Mouse (Mus musculus): ENCODE measurements around the gene Bcap31. TPM values are rescaled to one million over a fixed set of nuclear protein-coding genes. Genes with fewer than 3 reads are reported as not detected.

Bcap31 gene
- polyA plus RNA-seq, 1 experiment from 2014 or later: 159 TPM

DNA sequence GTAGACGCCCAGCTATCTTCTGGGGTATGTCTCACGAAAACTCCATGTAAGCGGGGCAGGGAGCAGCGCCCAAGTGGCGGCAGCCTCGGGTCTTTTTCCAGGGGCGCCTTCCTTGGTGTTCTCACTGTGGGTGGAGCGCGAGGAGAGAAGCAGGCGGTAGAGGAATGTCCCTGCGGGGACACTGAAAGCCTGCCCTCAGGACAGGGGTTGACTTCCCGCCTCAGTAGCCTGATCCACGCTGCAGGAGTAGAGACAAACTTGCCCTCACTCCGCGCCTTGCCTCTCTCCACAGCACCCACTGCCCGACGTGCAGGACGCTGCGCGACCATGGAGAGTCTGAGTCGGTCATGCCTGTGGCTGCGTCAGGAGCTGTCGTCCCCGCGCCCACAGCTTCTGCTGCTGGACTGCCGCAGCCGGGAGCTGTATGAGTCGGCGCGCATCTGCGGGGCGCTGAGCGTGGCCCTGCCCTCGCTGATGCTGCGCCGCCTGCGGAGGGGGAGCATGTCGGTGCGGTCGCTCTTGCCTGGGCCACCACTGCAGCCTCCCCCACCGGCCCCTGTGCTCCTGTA is 76.0 kb downstream of the Bcap31 start:
- H3K9me3 ChIP-seq (replicated peaks): no peaks in the 10 kb centered on the region
- DNase-seq (ENCODE audit: low spot score): peak; percentile 48
- peak overlapping the region; percentile 88 for H3K27ac ChIP-seq
- H3K27me3 ChIP-seq (ENCODE audit: low read depth, poor library complexity, severe bottlenecking): peaks cover 99% of the 10 kb centered on the region
- peaks cover 30% of the 10 kb centered on the region for H3K4me1 ChIP-seq
- H3K4me3 ChIP-seq: peak overlapping the region; percentile 55
- 6% methylated on average over 40 of the region's 41 CpGs for WGBS
- H3K36me3 ChIP-seq: peaks cover 25% of the 10 kb centered on the region

GRCm38 (mm10) chrX:73639255-73639675 is 76.7 kb downstream of the Bcap31 start, which contains the start of gene Dusp9:
TSS of gene Dusp9 (plus strand) at chrX:73639419.
- Histone ChIP-seq H3K36me3 (peaks cover 25% of the 10 kb centered on the region), H3K27me3 (ENCODE audit: low read depth, poor library complexity, severe bottlenecking) (peaks cover 99% of the 10 kb centered on the region), H3K27ac (peak within 1 kb of the TSS; percentile 88), H3K9me3 (replicated peaks) (no peaks in the 10 kb centered on the region), H3K4me1 (peaks cover 30% of the 10 kb centered on the region), H3K4me3 (peak within 1 kb of the TSS; percentile 55)
- 11% methylated on average over 27 of the region's 28 CpGs for WGBS
- peak; percentile 73 for DNase-seq (ENCODE audit: low spot score)

- Histone ChIP-seq H3K36me3 (peaks cover 14% of the 10 kb centered on the region), H3K9me3 (replicated peaks) (no peaks in the 10 kb centered on the region), H3K27me3 (ENCODE audit: low read depth, poor library complexity, severe bottlenecking) (peaks cover 100% of the 10 kb centered on the region), H3K4me3 (peak overlapping the region; percentile 46), H3K4me1 (peaks cover 30% of the 10 kb centered on the region), H3K27ac (peak overlapping the region; percentile 68)
- 11% methylated on average over 19 of the region's 19 CpGs for WGBS
- DNase-seq (ENCODE audit: low spot score): no peak
Measured at GRCm38 (mm10) chrX:73637415-73637814, 78.6 kb downstream of the Bcap31 start.

Other genes with a start within 250 kb of the Bcap31 start
- 7.9 and 11.5 TPM in 2 replicates for gene Bgn, start 232.6 kb downstream of the Bcap31 start, polyA plus RNA-seq (2016; fragmentation: Nextera tagmentation; extraction: Ambion mirVana)
- 0.05 and 0.06 TPM in 2 replicates for gene Atp2b3, start 213.1 kb downstream of the Bcap31 start, polyA plus RNA-seq (2016; fragmentation: Nextera tagmentation; extraction: Ambion mirVana)
- 113 and 153 TPM in 2 replicates for gene Dusp9, start 76.8 kb downstream of the Bcap31 start, polyA plus RNA-seq (2016; fragmentation: Nextera tagmentation; extraction: Ambion mirVana)
- gene Pnck, start 56.1 kb downstream of the Bcap31 start, polyA plus RNA-seq (2016; fragmentation: Nextera tagmentation; extraction: Ambion mirVana): 3.7 and 7.7 TPM in 2 replicates
- 4.4 and 6.1 TPM in 2 replicates for gene Slc6a8, start 43.0 kb downstream of the Bcap31 start, polyA plus RNA-seq (2016; fragmentation: Nextera tagmentation; extraction: Ambion mirVana)
- 9.2 and 12.7 TPM in 2 replicates for gene Abcd1, start 422 bp upstream of the Bcap31 start, polyA plus RNA-seq (2016; fragmentation: Nextera tagmentation; extraction: Ambion mirVana)
- 0.04 TPM in 1 of 2 replicates, not detected in the other for gene Plxnb3, start 40.9 kb upstream of the Bcap31 start, polyA plus RNA-seq (2016; fragmentation: Nextera tagmentation; extraction: Ambion mirVana)
- gene Srpk3, start 58.2 kb upstream of the Bcap31 start, polyA plus RNA-seq (2016; fragmentation: Nextera tagmentation; extraction: Ambion mirVana): 1.1 and 1.6 TPM in 2 replicates
- 178 and 190 TPM in 2 replicates for gene Idh3g, start 70.7 kb upstream of the Bcap31 start, polyA plus RNA-seq (2016; fragmentation: Nextera tagmentation; extraction: Ambion mirVana)
- 111 and 116 TPM in 2 replicates for gene Ssr4, start 70.9 kb upstream of the Bcap31 start, polyA plus RNA-seq (2016; fragmentation: Nextera tagmentation; extraction: Ambion mirVana)
- gene Pdzd4, start 108.8 kb upstream of the Bcap31 start, polyA plus RNA-seq (2016; fragmentation: Nextera tagmentation; extraction: Ambion mirVana): 0.40 and 0.61 TPM in 2 replicates
- 0.10 TPM in 2 replicates for gene Avpr2, start 175.9 kb upstream of the Bcap31 start, polyA plus RNA-seq (2016; fragmentation: Nextera tagmentation; extraction: Ambion mirVana)
- 0.63 and 1.7 TPM in 2 replicates for gene L1cam, start 179.9 kb upstream of the Bcap31 start, polyA plus RNA-seq (2016; fragmentation: Nextera tagmentation; extraction: Ambion mirVana)
- gene Arhgap4, start 205.7 kb upstream of the Bcap31 start, polyA plus RNA-seq (2016; fragmentation: Nextera tagmentation; extraction: Ambion mirVana): 1.7 and 2.4 TPM in 2 replicates
- 180 and 205 TPM in 2 replicates for gene Naa10, start 205.8 kb upstream of the Bcap31 start, polyA plus RNA-seq (2016; fragmentation: Nextera tagmentation; extraction: Ambion mirVana)
- 11.2 and 13.7 TPM in 2 replicates for gene Renbp, start 214.7 kb upstream of the Bcap31 start, polyA plus RNA-seq (2016; fragmentation: Nextera tagmentation; extraction: Ambion mirVana)